Mouse (Mus musculus): Measurements from ENCODE around the gene Calhm2.

Gene Calhm2

GRCm38 (mm10) chr19:47137771-47138421 is at the start of gene Calhm2:
Calhm2 (minus strand) TSS chr19:47138294.
- DNase-seq (ENCODE audit: low read depth, low spot score) = no peak

DNA sequence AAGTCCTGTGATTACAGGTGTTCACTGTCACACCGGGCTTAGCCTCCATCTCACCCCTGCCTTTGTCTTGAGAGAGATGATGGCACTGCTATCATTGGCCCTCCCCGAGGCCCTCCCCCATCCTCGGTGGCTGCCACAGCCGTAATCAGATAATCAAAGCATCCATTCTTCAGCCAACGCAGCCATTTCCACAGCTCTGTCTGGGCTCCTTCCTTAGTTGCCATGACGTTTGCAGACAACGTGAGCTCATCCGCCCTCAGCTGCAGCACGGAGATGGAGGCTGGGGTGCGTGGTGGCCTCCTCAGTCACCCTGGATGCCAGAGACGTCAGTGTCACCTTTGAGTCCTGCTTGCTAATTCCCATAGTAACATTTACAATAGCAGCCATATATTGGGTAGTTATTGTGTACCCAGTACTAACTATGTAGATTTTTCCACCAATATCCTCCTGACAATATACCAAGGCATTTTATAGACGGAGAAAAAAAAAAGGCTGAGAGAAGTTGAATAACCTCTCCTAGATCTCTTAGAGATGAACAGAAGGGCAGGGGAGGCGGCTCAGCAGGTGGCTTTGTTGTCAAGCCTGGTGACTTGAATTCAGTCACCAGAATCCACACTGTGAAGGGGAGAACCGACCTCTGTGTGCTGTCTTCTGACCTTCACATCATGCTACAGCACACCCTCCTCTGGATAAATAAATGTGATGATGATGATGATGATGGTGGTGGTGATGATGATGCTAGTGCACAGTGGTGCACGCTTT is 48.6 kb upstream of the Calhm2 start:
- no peak for DNase-seq (ENCODE audit: low read depth, low spot score)

- no peak for DNase-seq (ENCODE audit: low read depth, low spot score)
These were observed 46.6 kb upstream of the Calhm2 start for GRCm38 (mm10) chr19:47184736-47185135.

GRCm38 (mm10) chr19:47184221-47184620 is 46.1 kb upstream of the Calhm2 start:
- DNase-seq (ENCODE audit: low read depth, low spot score) = no peak

DNA sequence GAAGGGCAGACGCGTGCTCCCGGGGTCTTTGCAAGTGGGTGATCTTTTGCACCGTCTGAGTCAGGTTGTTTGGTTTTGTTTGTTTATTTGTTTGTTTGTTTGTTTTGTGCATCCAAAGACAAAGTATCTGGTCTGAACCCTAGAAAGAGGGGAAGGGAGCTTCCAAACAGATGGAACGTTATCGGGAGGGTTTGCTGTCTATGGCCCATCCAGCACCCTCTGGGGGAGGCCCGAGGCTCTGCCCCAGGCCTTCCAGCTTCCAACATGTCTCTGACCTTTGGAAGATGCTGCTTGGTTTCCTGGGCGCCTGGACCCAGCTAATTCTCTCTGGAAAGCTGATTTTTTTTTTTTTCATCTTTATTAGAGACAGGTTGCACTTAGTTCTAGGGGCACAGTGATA is 41.9 kb upstream of the Calhm2 start:
- no peak for DNase-seq (ENCODE audit: low read depth, low spot score)

GRCm38 (mm10) chr19:47179272-47179809 is 41.2 kb upstream of the Calhm2 start:
- no peak for DNase-seq (ENCODE audit: low read depth, low spot score)

- peak; percentile 71 for DNase-seq (ENCODE audit: low read depth, low spot score)
These were observed 40.6 kb upstream of the Calhm2 start, which contains the start of gene Neurl1a for GRCm38 (mm10) chr19:47178431-47179271. Neurl1a (plus strand) TSS chr19:47178820.

DNA sequence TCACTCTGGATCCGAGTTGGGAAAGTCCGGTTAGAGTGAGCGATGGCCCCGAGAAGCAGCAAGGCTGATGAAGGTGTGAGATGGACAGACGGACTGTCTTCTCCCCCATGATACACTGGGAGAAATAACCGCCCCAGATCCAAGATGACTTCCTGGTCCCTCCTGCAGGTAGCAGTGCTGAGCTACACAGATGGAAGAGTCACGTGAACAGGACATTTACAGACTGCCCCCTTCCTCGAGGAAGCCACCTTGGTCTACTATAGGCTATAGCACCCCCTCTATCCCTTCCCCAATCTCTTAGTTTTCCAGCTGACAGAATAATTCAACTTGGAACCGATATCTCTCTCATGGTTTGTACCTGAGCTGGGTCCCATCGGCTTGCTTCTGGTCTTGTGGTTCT is 39.9 kb upstream of the Calhm2 start:
- DNase-seq (ENCODE audit: low read depth, low spot score) = no peak

- DNase-seq (ENCODE audit: low read depth, low spot score) = no peak
These were observed 38.9 kb upstream of the Calhm2 start for GRCm38 (mm10) chr19:47176916-47177505.

DNA sequence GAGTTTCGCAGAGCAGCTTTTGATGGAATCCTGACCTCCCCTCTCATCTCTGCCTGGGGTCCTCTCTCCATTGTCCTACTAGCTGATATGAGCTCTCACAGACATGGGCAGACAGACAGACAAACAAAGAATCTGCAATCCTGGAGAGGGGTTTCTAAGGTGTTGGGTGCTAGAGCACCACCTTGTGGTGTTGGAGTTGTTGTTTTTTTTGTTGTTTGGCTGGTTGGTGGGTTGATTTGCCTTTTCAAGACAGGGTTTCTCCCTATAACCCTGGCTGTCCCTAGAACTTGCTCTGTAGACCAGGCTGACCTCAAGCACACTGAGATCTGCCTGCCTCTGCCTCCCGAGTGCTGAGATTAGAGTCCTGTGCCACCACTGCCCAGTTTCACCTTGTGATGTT is 37.4 kb upstream of the Calhm2 start:
- no peak for DNase-seq (ENCODE audit: low read depth, low spot score)

- DNase-seq (ENCODE audit: low read depth, low spot score) = no peak
These were observed 36.4 kb upstream of the Calhm2 start for GRCm38 (mm10) chr19:47174515-47174914.

DNA sequence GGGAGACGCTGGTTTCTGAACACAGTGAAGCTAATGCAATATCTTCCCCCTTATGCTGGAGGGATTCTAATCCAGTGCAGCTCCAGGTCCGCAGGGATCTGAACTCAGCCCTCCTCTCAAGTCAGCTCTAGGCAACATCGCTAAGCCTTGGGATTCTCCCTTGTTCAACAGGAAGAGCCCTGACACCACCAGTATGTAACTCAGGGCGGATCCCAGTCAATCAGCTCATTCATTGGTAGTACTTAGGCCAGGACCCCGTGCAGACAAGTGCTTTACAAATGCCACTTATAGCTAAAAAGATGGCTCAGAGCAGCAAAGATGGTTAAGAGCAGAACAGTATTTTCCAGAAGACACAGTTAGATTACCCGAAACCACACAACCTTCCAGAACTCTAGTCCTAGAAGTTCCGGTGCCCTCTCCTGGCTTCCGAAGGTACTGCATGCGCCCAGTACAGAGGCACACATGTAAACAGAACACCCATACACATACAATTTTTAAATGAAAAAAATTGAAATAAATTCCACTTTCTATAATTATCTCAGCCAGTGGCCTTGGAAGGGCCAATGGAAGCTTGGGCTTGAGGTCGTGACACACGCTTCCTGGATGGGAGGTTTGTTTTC is 30.8 kb upstream of the Calhm2 start:
- DNase-seq (ENCODE audit: low read depth, low spot score) = peak; percentile 69

GRCm38 (mm10) chr19:47168223-47168622 is 30.1 kb upstream of the Calhm2 start:
- peak; percentile 77 for DNase-seq (ENCODE audit: low read depth, low spot score)

DNA sequence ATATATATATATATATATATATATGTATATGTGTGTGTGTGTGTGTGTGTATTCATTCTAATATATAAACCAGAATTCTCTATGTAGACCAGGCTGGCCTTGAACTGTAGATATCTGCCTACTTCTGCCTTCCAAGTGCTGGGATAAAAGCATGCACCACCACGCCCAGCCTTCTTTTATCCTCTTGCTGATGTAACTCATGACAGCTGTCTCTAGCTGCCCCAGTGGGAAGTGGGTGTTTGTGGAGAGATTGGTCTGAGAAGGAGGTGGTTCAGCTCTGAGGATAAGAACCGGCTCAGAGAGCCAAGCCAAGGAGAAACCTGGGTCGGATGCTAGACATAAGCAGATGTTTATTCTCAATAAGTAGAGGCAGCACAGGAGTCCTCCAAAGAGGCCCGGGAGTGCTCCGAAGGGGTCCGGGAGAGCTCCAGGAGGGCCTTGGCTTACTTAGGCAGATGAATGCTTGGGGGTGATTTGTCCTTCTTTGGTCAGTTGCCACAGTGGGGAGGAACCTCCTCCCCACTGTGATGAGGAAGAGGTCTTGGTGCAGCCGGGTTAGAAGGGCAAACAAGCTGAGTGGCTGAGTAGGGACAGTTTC is 29.6 kb upstream of the Calhm2 start:
- no peak for DNase-seq (ENCODE audit: low read depth, low spot score)

DNA sequence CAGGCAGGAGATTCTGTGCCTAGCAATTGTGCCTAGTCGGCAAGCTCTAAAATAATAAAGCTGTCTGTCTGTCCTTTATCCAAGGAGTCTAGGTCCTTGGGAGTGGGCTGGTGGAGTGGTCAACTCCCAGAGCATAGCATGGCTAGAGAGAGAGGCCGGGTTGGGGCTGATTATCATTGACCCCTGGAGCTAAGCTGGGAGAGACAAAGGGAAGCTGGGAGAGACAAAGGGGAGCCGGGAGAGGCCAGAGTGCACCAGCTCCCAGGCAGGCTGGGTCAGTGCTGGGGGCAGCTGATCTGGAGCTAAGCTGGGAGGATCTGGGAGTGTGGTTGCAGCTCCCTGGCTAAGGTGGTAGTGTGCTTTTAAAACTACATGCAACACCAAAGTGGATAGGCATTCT is 28.7 kb upstream of the Calhm2 start:
- no peak for DNase-seq (ENCODE audit: low read depth, low spot score)

- no peak for DNase-seq (ENCODE audit: low read depth, low spot score)
These were observed 25.2 kb upstream of the Calhm2 start for GRCm38 (mm10) chr19:47163176-47163744.

- no peak for DNase-seq (ENCODE audit: low read depth, low spot score)
These were observed 23.6 kb upstream of the Calhm2 start for GRCm38 (mm10) chr19:47161669-47162068.

DNA sequence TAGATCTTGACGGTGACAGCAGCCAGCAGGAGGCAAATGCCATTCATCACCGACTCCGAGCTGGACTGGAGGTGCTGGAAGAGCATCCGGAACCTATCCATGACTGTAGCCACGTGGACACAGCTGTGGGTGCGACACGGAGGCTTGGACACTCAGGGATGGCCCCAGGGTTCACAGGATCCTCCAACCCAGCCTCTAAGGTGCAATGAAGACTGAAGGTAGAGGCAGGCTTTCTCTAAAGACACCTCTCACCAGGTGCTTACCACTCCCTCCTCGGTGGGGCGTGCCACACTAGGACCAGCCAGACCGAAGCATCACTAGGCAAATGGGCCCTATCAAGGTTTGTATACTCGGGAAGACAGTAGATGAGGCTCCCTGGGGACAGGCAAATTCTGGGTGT is 19.6 kb upstream of the Calhm2 start, which contains the start of gene Calhm3:
Calhm3 (minus strand) TSS at position 101 of the 400 bp plus-strand sequence.
- DNase-seq (ENCODE audit: low read depth, low spot score) = no peak

DNA sequence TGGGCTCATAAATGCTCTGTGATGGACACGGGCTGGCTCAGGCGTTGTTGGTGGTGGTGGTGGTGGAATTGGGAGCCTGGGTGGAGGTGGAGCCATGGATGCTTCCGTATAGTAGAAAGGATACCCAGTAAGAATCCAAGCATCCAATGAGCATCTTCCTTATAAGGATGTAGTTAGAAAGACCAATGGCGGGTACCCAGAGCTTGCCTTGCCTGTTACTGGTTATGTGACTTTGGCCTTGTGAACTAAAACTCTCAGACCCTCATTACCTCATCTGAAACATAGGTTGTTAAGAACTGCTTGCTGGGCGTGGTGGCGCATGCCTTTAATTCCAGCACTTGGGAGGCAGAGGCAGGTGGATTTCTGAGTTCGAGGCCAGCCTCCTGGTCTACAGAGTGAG is 15.7 kb upstream of the Calhm2 start:
- no peak for DNase-seq (ENCODE audit: low read depth, low spot score)

DNA sequence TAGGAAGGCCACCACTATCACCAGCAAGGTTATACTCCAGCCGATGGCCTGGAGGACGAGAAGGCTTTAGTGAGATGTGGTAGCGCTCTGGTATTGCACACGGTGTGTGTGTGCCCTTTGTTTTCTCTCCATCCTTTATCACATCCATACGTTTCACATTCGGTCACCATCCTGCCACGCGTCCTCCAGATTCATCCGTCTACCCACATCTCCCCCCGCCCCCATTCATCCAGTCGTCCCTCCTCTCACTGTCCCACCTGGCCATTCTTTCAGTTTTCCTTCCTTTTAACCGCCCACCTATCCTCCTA is 13.9 kb upstream of the Calhm2 start:
- DNase-seq (ENCODE audit: low read depth, low spot score) = no peak
